Mouse (Mus musculus): ENCODE results near the gene Bcap31. TPM values are rescaled to one million over a fixed set of nuclear protein-coding genes. Genes with fewer than 3 reads are reported as not detected.
A peak's percentile ranks its signal among the peaks of the same experiment; 100 is the strongest.

Bcap31 gene
- polyA plus RNA-seq, 1 experiment: 1.8 TPM

DNA sequence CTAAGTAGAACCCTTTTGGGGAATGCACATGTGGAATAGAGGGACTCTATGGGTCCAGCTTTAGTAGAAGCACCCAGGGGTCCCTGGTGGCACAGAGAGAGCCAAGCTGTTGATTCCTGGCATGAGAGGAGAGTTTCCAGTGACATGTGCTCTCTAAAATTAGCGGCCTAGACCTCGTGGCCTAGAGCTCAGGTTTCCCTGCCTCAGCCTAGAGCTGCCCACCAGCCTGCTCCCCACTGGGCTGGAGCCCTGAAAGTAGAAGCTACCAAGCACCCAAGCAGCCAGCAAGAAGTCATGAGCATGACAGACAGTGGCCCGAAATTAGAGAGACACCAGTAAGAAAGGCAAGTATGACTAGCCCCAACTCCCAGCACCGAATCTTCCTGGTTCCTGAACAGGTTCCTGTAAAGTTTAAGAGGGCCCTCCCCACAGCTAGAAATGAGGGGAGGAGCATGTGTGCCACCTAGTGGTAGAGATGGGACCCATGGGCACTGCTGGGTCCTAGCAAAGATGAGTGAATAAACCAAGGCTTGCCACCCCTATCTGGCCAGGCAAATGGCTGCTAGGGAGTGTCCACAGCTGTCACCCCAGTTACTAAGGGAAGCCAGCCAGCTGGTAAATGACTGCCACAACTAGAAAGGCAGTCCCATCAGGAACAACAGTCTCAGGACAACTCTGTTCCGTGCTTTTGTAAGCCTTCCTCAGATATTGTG is 24.9 kb downstream of the Bcap31 start:
- TF ChIP-seq GATA1 (IDR thresholded peaks at IDR 0.05; ENCODE audit: low read length): no peak
- TF ChIP-seq TAL1 (IDR thresholded peaks at IDR 0.05; ENCODE audit: low read length): no peak
- H3K36me3 ChIP-seq (ENCODE audit: control insufficient read depth): peaks cover 82% of the 10 kb centered on the region
- no peaks in the 10 kb centered on the region for H3K4me1 ChIP-seq (ENCODE audit: control insufficient read depth)
- H3K9me3 ChIP-seq (ENCODE audit: control insufficient read depth, low read length): no peaks in the 10 kb centered on the region
- H3K4me3 ChIP-seq (replicated peaks): no peak overlapping the region
- H3K27me3 ChIP-seq (ENCODE audit: control insufficient read depth): no peaks in the 10 kb centered on the region

DNA sequence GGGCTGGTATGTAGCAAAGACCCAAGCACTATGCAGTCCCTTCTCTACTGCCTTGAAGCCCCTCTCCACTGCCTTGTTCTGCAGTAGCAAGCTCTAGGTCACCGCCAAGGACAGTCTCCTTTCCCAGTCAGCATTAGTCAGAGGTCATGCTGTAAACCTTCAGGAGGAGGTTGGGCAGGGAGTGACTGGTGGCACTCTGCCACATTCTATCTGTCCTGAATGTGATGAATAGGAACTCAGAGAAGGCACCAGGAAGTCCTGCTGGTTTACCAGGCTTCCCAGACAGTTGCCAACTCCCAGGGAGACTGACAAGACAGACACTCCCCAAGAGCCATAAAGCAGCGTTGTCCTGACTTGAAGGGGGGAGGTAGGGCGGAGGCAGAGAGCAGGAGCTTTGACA is 30.3 kb downstream of the Bcap31 start:
- no peaks in the 10 kb centered on the region for H3K9me3 ChIP-seq (ENCODE audit: control insufficient read depth, low read length)
- H3K4me1 ChIP-seq (ENCODE audit: control insufficient read depth): no peaks in the 10 kb centered on the region
- H3K4me3 ChIP-seq (replicated peaks): no peak overlapping the region
- TF ChIP-seq GATA1 (IDR thresholded peaks at IDR 0.05; ENCODE audit: low read length) (no peak), TAL1 (IDR thresholded peaks at IDR 0.05; ENCODE audit: low read length) (no peak)
- H3K36me3 ChIP-seq (ENCODE audit: control insufficient read depth): peaks cover 85% of the 10 kb centered on the region
- H3K27me3 ChIP-seq (ENCODE audit: control insufficient read depth): no peaks in the 10 kb centered on the region; the same call in 1 of the 2 replicates

DNA sequence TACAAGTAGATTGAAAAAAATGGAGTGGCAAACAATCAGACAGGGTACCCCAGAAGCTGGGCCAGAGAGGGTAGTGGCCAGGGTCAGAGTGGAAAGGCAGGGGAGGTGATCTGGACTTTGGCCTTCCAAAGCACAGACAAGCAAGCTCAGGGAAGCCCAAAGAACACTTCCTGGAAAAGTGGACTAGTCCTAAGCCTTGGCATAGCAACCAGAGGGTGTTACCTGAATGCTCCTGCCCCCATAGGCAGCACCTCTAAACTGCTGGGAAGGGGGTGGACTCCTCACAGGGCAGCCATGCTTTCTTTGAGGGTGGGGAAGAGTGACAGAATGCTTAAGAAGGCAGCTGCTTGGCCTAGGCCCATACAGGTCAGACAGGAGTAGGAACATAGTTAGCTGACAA is 31.0 kb downstream of the Bcap31 start:
- Histone ChIP-seq H3K9me3 (ENCODE audit: control insufficient read depth, low read length) (no peaks in the 10 kb centered on the region), H3K4me1 (ENCODE audit: control insufficient read depth) (no peaks in the 10 kb centered on the region), H3K4me3 (replicated peaks) (no peak overlapping the region), H3K27me3 (ENCODE audit: control insufficient read depth) (no peaks in the 10 kb centered on the region; the same call in 1 of the 2 replicates), H3K36me3 (ENCODE audit: control insufficient read depth) (peaks cover 87% of the 10 kb centered on the region)
- TF ChIP-seq TAL1 (IDR thresholded peaks at IDR 0.05; ENCODE audit: low read length) (no peak), GATA1 (IDR thresholded peaks at IDR 0.05; ENCODE audit: low read length) (no peak)

DNA sequence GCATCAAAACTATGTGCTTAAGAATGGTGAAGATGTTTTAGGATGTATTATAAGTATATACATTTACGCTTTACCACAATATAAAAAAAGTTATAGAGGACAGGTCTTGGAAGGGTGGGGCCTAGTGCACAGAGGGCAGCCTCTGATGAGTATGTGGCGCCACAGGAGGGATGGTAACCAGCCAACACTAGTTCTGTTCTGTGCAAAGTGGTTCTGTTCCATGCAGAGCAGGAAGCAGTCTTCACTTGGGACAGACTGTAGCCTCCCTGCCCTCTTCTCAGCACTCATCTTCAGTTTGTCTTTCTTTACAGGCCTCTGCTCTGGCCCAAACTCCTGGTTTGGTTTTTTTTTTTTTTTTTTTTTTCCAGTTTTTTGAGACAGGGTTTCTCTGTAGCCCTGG is 31.8 kb downstream of the Bcap31 start:
- H3K36me3 ChIP-seq (ENCODE audit: control insufficient read depth): peaks cover 81% of the 10 kb centered on the region
- TF ChIP-seq GATA1 (IDR thresholded peaks at IDR 0.05; ENCODE audit: low read length): no peak
- no peak for TF ChIP-seq TAL1 (IDR thresholded peaks at IDR 0.05; ENCODE audit: low read length)
- no peaks in the 10 kb centered on the region; the same call in 1 of the 2 replicates for H3K27me3 ChIP-seq (ENCODE audit: control insufficient read depth)

DNA sequence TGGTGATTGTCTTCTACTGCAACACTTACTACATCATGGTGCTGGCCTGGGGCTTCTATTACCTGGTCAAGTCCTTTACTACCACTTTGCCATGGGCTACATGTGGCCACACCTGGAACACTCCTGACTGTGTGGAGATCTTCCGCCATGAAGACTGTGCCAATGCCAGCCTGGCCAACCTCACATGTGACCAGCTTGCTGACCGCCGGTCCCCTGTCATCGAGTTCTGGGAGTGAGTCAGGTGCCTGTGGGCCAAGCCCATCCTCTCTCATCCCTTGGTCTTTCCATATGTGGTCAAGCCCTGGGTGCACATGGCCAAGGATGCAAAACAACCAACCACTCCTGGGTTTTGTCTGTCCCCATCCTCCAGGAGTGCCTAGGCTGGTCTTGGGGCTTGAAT is 39.3 kb downstream of the Bcap31 start:
- H3K4me3 ChIP-seq (replicated peaks): no peak overlapping the region
- peaks cover 47% of the 10 kb centered on the region for H3K27me3 ChIP-seq (ENCODE audit: control insufficient read depth)
- H3K36me3 ChIP-seq (ENCODE audit: control insufficient read depth): peaks cover 16% of the 10 kb centered on the region
- peaks cover 4% of the 10 kb centered on the region for H3K4me1 ChIP-seq (ENCODE audit: control insufficient read depth)
- peaks cover 7% of the 10 kb centered on the region for H3K9me3 ChIP-seq (ENCODE audit: control insufficient read depth, low read length)
- TF ChIP-seq TAL1 (IDR thresholded peaks at IDR 0.05; ENCODE audit: low read length): no peak
- TF ChIP-seq GATA1 (IDR thresholded peaks at IDR 0.05; ENCODE audit: low read length): no peak

More for the DNA sequence above, 31.8 kb downstream of the Bcap31 start:
- H3K9me3 ChIP-seq (ENCODE audit: control insufficient read depth, low read length): no peaks in the 10 kb centered on the region
- H3K4me3 ChIP-seq (replicated peaks): no peak overlapping the region
- H3K4me1 ChIP-seq (ENCODE audit: control insufficient read depth): no peaks in the 10 kb centered on the region

DNA sequence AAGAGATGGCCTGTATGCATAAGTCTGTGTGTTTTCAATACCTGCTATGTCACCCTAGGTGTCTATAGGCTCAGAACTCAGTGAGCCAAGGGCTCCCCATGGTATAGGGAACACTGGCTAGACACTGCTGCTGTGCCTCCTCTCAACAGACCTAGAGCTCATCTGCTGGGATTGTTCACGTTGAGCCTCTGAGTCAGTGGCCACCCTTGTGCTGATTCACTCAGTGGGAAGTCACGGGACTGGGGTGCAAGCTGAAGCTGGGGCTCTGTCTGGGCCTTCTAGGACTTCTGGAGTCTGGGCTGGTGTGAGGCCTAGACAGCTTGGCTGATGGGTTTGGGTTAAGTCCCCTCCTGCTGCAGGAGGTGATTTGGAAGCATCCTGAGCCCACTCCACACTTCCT is 40.7 kb downstream of the Bcap31 start:
- Histone ChIP-seq H3K4me3 (replicated peaks) (no peak overlapping the region), H3K4me1 (ENCODE audit: control insufficient read depth) (peaks cover 4% of the 10 kb centered on the region), H3K9me3 (ENCODE audit: control insufficient read depth, low read length) (peaks cover 7% of the 10 kb centered on the region), H3K27me3 (ENCODE audit: control insufficient read depth) (peaks cover 52% of the 10 kb centered on the region), H3K36me3 (ENCODE audit: control insufficient read depth) (peaks cover 3% of the 10 kb centered on the region)
- no peak for TF ChIP-seq TAL1 (IDR thresholded peaks at IDR 0.05; ENCODE audit: low read length)
- TF ChIP-seq GATA1 (IDR thresholded peaks at IDR 0.05; ENCODE audit: low read length): no peak

DNA sequence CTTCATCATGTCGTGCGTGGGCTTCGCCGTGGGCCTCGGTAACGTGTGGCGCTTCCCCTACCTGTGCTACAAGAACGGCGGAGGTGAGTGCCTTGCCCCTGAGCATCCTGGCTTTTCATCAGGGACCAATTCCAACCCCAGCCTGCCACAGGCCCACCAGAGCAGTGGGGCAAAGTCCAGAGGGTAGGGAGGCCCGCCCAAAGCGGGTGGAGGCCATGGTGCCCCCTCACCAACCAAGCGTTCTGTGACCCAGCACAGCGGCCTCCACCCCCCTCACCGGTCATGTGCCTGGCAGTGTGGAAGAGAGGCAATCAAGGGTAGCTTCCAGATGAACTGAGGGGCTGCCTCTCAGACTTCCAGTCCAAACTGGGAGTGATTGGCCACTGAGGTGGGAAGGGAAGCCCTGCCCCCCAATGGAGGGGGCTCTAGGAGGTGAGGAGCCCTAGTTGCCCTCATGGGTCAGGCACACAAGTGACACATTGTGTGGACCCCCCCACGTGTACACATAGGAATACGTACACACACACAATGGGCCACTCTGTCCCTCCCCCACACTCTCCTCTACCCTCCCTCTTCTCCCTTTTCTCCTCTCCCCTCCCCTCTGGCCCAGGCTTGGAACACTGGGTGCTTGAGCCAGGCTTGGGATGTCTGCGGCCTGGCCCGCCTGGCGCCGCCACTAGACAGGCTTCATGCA is 41.9 kb downstream of the Bcap31 start:
- H3K9me3 ChIP-seq (ENCODE audit: control insufficient read depth, low read length): peaks cover 7% of the 10 kb centered on the region
- TF ChIP-seq TAL1 (IDR thresholded peaks at IDR 0.05; ENCODE audit: low read length) (no peak), GATA1 (IDR thresholded peaks at IDR 0.05; ENCODE audit: low read length) (no peak)
- peaks cover 4% of the 10 kb centered on the region for H3K4me1 ChIP-seq (ENCODE audit: control insufficient read depth)
- peak overlapping the region; percentile 29 for H3K4me3 ChIP-seq (replicated peaks)
- H3K27me3 ChIP-seq (ENCODE audit: control insufficient read depth): peaks cover 57% of the 10 kb centered on the region
- H3K36me3 ChIP-seq (ENCODE audit: control insufficient read depth): no peaks in the 10 kb centered on the region

DNA sequence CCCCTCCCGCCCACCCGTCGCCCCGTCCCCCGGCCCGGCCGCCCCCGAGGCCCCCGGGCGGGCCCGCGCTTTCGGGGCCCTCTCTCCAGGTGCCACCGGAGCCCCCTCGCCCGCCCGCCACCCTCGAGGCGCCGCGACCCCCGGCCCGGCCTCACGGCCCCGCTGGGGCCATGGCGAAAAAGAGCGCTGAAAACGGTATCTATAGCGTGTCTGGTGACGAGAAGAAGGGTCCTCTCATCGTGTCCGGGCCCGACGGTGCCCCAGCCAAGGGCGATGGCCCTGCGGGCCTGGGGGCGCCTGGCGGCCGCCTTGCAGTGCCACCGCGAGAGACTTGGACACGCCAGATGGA is 42.4 kb downstream of the Bcap31 start:
- H3K27me3 ChIP-seq (ENCODE audit: control insufficient read depth): peaks cover 57% of the 10 kb centered on the region
- H3K4me3 ChIP-seq (replicated peaks): peak overlapping the region; percentile 29
- peaks cover 7% of the 10 kb centered on the region for H3K9me3 ChIP-seq (ENCODE audit: control insufficient read depth, low read length)
- peaks cover 4% of the 10 kb centered on the region for H3K4me1 ChIP-seq (ENCODE audit: control insufficient read depth)
- TF ChIP-seq GATA1 (IDR thresholded peaks at IDR 0.05; ENCODE audit: low read length): no peak
- no peak for TF ChIP-seq TAL1 (IDR thresholded peaks at IDR 0.05; ENCODE audit: low read length)
- H3K36me3 ChIP-seq (ENCODE audit: control insufficient read depth): no peaks in the 10 kb centered on the region

DNA sequence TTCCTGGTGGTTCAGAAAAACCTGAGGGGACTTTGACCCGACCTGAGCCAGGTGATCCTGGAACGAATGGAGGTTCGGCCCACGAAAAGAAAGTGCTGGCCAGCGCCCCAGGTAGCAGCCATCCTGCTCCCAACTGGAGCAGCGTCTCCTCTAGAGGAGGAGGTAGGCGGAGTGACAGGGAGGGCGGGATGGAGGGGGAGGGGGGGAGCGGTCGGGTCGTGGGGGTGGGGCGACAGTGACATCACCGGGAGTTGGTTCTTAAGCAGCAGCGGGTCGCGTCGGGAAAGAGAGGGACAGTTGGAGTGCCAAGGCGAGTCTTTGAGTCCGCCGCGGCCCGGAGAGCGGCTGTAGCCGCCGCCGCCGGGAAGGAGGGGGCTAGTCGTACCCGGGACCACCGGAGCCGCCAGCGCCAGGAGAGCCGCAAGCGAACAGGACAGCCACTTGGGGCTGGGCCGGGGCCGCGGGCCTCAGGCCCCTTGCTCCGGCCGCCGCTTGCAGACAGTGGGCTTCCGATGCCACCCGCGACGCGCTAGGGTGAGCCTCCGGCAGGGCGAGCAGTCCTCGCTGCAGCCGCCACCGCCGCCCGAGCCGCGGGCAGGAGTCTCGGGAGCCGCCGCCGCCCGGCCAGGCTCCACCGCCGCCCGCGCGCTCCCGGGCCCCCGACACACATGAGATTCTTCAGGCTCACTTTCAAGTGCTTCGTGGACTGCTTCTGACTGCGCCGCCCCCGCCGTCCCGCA is 42.9 kb downstream of the Bcap31 start, which contains the start of gene Slc6a8:
Slc6a8 (plus strand) TSS at position 272 of the 740 bp plus-strand sequence.
- Histone ChIP-seq H3K36me3 (ENCODE audit: control insufficient read depth) (no peaks in the 10 kb centered on the region), H3K27me3 (ENCODE audit: control insufficient read depth) (peaks cover 57% of the 10 kb centered on the region), H3K4me1 (ENCODE audit: control insufficient read depth) (peaks cover 4% of the 10 kb centered on the region), H3K9me3 (ENCODE audit: control insufficient read depth, low read length) (peaks cover 7% of the 10 kb centered on the region), H3K4me3 (replicated peaks) (peak within 1 kb of the TSS; percentile 48)
- no peak for TF ChIP-seq TAL1 (IDR thresholded peaks at IDR 0.05; ENCODE audit: low read length)
- no peak for TF ChIP-seq GATA1 (IDR thresholded peaks at IDR 0.05; ENCODE audit: low read length)

Data from erythroblast, embryonic 14.5 days (primary cell).